Mouse (Mus musculus): Measurements from ENCODE around the gene Ell.

DNA sequence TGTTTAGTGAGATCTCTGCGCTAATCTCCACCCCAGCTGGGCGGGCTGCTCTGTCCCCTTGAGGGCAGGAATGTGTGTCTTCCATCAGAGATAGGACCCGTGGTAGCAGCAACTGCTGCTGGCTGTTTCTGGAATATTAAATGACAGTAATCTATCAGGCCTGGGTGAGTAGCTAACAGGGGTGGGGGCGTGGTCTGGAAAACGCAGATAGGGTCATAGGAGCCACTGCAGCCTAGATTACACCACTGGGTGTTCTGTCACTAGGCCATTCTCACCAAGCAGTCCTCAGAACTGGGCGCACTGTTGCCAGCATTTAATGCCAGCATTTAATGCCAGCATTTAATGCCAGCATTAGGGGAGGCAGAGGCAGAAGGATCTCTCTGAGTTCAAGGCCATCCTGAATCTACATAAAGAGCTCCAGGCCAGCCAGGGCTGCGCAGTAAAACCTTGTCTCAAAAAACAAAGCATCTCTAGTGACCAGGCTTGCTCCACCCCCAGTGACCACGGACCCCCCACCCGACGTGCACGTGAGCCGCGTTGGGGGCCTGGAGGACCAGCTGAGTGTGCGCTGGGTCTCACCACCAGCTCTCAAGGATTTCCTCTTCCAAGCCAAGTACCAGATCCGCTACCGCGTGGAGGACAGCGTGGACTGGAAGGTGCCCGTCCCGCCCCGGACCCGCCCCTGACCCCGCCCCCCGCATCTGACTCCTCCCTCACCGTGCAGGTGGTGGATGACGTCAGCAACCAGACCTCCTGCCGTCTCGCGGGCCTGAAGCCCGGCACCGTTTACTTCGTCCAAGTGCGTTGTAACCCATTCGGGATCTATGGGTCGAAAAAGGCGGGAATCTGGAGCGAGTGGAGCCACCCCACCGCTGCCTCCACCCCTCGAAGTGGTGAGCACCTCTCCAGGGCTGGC, 38.6 kb upstream of the Ell start:
- TF ChIP-seq POLR2A (IDR thresholded peaks at IDR 0.05; ENCODE audit: insufficient read depth, low read length) (no peak), CTCF (IDR thresholded peaks at IDR 0.05; ENCODE audit: low read depth, low read length) (no peak), EP300 (IDR thresholded peaks at IDR 0.05; ENCODE audit: insufficient read depth, low read depth, low read length) (no peak)
